Mouse (Mus musculus): Measurements from ENCODE around the gene Sema7a.

The Sema7a gene

GRCm38 (mm10) chr9:57938225-57939055, 1.5 kb upstream of the Sema7a start:
- no peak for DNase-seq (ENCODE audit: low read depth)

- DNase-seq (ENCODE audit: low read depth) = no peak
Measured at GRCm38 (mm10) chr9:57940349-57940794, 460 bp downstream of the Sema7a start.

DNA sequence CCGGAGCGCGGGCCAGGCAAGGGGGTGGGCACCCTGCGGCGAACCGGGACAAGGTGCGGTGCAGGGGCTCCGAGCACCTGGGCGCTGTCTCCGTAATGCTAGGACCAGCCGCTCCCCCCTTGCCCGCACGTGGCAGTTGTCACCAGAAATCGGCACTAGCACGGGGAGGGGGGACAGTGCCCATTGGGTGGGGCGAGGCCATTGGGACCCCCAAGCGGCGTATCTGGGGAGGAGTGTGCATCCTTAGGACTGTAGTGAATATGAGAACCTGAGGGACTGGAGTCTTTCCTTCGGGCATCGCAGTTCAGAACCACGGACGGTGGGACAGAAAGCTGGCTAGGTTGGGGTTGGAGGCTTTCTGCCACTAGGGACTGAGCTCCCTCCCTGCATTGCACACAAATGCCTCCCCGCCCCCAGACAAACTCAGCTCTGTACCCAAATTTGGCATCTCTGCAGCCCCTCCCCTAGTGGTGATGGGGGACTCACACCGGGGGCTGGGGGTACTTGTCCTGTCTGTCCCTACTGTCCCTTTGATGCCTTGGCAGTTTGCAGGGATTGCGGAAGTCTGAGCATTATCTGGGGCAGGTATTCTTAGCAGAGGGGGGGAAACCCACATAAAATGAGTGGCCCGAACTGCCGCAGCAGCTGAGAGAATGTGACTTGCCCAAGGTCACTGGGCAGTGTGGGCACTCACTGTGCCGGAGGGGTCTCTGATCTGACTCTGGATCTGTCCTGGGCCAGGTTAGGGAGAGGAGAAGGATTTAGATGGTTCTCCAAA, 1.1 kb downstream of the Sema7a start:
- DNase-seq (ENCODE audit: low read depth) = peak; percentile 43

DNA sequence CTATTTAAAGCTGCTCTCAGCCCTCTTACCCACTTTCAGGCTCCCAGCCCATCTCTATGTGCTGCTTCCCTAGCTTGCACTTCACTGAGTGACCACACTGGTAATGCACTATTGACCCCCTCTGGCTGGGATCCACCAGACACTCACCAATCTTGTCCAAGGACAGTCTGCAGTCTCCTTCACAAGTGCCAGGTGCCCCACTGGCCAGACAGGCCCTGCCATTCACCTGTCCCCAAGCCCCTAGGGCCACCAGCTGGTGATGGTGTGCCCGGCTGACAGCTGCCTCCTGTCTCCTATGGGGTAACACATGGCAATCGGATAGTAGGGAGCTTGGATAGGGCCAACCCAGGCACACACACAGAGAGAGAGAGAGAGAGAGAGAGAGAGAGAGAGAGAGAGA, 2.1 kb downstream of the Sema7a start:
- no peak for DNase-seq (ENCODE audit: low read depth)

DNA sequence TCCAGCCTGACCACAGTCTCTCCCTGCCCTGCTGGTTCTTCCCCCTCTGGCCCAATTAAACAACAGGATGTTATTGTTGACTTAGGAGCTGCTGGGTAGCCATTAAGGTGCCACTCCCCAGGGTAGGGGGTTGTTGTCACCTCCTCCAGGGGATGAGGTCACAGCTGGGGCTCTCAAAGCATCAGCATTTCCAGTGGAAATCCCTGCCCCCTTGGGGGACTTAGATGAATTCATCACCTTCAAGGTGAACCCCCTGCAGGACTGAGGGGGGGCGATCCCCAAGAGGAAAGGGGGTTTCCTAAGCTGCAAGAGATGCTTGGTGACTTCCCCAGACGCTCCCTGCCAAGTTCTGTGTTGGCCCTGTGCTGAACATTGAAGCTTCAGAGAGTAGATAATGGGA, 3.2 kb downstream of the Sema7a start:
- no peak for DNase-seq (ENCODE audit: low read depth)

- DNase-seq (ENCODE audit: low read depth) = peak; percentile 85
Measured at GRCm38 (mm10) chr9:57944572-57944971, 4.7 kb downstream of the Sema7a start.

- DNase-seq (ENCODE audit: low read depth) = no peak
Measured at GRCm38 (mm10) chr9:57945771-57946616, 6.1 kb downstream of the Sema7a start.

DNA sequence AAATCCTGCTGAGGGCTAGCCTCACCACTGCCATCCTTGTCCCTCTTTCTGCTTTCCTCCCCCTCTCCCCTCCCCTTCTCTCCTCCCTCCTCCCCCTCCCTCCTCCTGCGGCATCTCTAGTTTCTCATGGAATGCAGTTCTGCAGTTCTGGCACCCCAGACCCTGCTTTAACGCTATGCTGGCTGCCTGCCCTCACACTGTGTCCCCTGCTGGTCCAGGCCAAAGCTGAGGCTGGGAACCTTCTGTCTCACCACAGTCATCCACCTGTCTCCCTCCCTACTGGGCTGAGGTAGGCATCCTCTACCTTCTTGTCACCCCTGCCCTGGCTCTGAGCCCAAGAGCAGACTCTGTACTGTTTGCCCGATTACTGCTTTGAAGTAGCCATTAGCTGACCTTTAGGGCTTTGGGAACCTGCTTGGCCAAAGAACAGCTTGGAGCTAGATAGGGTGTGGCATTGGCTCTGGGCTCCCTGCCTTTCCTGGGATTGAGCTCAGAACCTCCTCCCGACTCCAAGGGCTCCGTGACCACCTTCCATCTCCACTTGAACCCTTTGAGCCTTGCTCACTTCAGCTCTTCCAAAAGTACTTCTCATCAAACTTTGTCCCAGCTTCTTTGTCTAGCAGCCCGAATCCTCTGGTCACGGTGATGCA, 7.6 kb downstream of the Sema7a start:
- no peak for DNase-seq (ENCODE audit: low read depth)

DNA sequence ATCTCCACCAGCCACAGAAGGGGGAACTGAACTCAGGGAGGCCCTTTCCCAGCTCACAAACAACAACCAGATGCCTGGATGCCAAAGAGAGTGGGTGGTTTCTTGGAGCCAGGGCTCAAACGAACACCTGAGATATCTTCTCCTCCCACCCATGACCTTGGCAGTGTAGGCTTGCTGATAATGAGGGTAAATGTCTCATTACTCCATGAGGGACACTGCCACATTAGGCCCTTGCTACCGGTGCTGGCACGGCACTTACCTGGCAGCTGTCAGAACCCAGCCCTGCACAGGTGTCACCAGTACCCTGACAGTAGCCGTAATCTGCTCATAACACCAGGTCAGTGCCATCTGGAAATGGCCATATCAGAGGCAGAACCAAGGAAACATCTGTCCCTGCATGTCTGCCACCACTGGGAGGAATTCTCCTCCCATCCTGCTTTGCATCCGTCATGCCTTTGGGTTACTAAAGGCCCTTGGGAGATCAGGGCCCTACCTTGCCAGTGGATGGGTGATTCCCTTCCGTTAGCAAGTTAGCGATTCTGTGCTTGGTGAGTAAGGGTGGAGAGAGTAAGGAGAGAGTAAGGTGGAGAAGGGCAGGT, 8.5 kb downstream of the Sema7a start:
- no peak for DNase-seq (ENCODE audit: low read depth)

DNA sequence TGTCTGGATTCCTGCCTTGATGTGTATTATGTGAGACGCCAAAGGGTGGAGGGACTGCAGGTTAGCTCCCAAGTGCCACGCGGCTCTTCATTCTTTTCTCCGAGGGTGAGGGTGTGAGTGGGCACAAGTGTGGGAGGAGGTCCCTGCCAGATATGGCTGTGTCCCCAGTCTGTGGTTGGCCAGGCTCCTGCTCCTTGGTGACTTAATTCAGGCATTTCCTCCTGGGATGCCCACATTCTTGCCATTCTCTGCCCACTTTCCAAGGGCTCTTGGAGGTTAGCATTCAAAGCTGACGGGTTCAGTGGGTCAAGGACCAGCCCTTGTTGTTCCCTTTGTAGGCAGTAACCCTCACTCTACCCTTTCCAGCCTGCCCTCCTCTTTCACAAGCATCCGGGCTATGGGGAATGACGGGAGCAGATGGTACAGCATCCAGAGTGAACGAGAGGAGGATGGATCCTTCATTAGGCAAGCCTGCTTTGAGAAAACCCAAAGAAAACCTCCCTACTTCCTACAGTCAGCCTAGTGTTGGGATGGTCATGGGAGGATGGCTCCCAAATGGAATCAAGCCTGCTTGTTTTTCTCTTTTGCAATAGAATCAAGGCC, 9.3 kb downstream of the Sema7a start:
- no peak for DNase-seq (ENCODE audit: low read depth)

DNA sequence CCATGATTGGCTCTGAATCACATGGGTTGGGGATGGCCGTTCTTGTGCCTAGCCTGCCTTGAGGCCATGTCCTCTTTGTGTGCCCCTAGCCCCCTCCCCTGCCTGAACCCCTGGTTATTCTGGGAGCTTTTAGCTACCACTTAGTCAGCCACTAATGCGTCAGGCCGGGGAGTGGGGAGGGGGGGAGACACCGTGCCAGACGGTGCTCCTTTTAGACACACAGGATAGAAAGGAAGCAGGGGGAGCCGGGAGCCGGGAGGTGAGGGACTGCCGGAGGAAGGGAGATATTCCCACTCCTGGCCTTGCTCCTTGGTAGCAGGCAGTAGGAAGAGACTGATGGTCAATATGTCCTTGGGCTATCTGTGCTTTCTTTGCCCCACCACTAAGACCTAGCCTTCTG, 10.0 kb downstream of the Sema7a start:
- no peak for DNase-seq (ENCODE audit: low read depth)

- DNase-seq (ENCODE audit: low read depth) = no peak
Measured at GRCm38 (mm10) chr9:57950519-57950918, 10.6 kb downstream of the Sema7a start.

DNA sequence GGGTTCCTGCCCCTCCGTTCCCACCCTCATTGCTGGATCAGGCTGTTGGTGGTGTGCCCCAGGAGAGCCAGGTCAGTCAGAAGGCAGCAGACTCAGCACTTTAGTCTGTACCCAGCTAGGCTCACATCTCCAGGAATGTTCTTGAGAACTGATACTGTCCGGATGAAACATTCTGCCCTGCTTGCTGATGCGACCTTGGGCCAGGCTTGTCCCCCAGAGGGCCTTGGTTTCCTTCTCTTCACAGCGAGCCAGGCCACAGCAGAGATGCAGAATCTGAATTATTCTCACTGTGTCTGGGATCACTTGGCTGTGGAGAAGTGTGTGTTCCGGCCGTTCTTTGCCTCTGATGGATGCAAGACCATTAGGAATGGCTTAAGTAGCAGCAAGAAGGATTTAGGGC, 12.1 kb downstream of the Sema7a start:
- no peak for DNase-seq (ENCODE audit: low read depth)

- no peak for DNase-seq (ENCODE audit: low read depth)
Measured at GRCm38 (mm10) chr9:57954962-57955744, 15.2 kb downstream of the Sema7a start.

DNA sequence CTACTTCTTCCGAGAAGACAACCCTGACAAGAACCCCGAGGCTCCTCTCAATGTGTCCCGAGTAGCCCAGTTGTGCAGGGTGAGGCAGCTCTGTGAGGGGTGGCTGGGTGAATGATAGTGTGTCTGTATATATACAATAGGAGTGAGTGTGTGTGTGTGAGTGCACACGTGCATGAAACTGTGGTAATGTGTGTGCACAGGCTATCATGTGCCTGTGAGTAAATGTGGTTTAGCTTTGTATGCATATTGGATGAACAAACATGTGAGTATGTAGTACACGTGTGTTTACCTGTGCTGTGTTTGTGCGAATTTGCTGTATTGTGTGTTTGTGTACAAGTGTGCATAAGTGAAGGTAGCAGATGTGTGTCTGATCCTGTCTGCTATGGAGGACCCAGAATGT, 15.9 kb downstream of the Sema7a start:
- DNase-seq (ENCODE audit: low read depth) = no peak

- DNase-seq (ENCODE audit: low read depth) = no peak
Measured at GRCm38 (mm10) chr9:57956196-57956837, 16.4 kb downstream of the Sema7a start.

GRCm38 (mm10) chr9:57956838-57957236, 16.9 kb downstream of the Sema7a start:
- DNase-seq (ENCODE audit: low read depth) = peak; percentile 82

GRCm38 (mm10) chr9:57958615-57959014, 18.7 kb downstream of the Sema7a start:
- no peak for DNase-seq (ENCODE audit: low read depth)

- no peak for DNase-seq (ENCODE audit: low read depth)
Measured at GRCm38 (mm10) chr9:57959399-57959798, 19.5 kb downstream of the Sema7a start.

Data from naive thymus-derived CD4-positive, alpha-beta T cell, adult 2 months (primary cell).